Mouse (Mus musculus): ENCODE data around the gene Rpl27. TPM values are rescaled to one million over a fixed set of nuclear protein-coding genes. Genes with fewer than 3 reads are reported as not detected.

Gene Rpl27
- polyA plus RNA-seq, 1 experiment = 161 TPM

DNA sequence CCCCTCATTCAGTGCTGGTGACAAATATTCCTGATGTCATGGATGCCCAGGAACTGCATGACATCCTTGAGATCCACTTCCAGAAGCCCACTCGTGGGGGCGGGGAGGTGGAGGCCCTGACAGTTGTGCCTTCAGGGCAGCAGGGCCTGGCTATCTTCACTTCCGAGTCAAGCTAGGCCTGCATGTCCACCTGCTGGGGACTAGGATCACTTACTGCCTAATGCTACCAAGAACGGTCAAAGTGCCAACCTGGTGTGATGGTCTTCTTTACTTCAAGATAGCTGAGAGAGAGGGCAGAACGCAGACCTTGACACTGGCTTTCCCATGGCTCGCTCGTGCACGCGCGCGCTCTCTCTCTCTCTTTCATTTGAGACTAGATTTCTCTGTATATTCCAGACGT lies 16.1 kb downstream of the Rpl27 start:
- TF ChIP-seq POLR2A (IDR thresholded peaks at IDR 0.05; ENCODE audit: control insufficient read depth, low read depth, low read length) = no peak
- H3K27ac ChIP-seq (ENCODE audit: control insufficient read depth, insufficient read depth, low read depth, low read length) = no peak overlapping the region
- no peak overlapping the region for H3K4me3 ChIP-seq (ENCODE audit: control insufficient read depth, low read depth, low read length)

DNA sequence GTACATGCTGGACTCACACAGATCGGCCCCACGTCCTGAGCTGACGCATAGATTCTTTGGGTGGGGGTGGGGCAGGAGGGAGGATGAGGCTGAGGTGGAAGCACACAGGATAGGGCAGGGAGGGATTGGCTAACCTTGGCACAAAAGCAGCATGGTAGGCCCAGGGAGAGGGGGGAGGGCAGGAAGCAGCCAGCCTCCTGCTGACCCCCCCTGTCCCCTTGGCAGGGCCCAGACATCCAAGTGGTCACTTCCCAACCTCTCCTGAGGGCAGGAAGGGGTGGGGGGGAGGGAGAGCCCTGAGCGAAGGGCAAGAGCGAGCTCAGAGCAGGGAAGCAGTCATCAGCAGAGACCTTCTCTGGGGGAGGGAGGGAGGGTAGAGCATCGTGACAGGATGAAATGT lies 17.6 kb downstream of the Rpl27 start:
- Histone ChIP-seq H3K36me3 (ENCODE audit: control insufficient read depth, insufficient read depth, low read length) (no peaks in the 10 kb centered on the region), H3K27ac (ENCODE audit: control insufficient read depth, insufficient read depth, low read depth, low read length) (no peak overlapping the region), H3K4me1 (ENCODE audit: control insufficient read depth, insufficient read depth, low read length) (peaks cover 15% of the 10 kb centered on the region), H3K4me3 (ENCODE audit: control insufficient read depth, low read depth, low read length) (no peak overlapping the region), H3K27me3 (ENCODE audit: control insufficient read depth, insufficient read depth, low read length) (no peaks in the 10 kb centered on the region)
- TF ChIP-seq CTCF (IDR thresholded peaks at IDR 0.05; ENCODE audit: control insufficient read depth, insufficient read depth, insufficient replicate concordance, low read depth, low read length) = no peak
- TF ChIP-seq POLR2A (IDR thresholded peaks at IDR 0.05; ENCODE audit: control insufficient read depth, low read depth, low read length) = no peak

More for the DNA sequence above, 16.1 kb downstream of the Rpl27 start:
- no peaks in the 10 kb centered on the region for H3K36me3 ChIP-seq (ENCODE audit: control insufficient read depth, insufficient read depth, low read length)
- no peaks in the 10 kb centered on the region for H3K27me3 ChIP-seq (ENCODE audit: control insufficient read depth, insufficient read depth, low read length)
- H3K4me1 ChIP-seq (ENCODE audit: control insufficient read depth, insufficient read depth, low read length) = peaks cover 11% of the 10 kb centered on the region

DNA sequence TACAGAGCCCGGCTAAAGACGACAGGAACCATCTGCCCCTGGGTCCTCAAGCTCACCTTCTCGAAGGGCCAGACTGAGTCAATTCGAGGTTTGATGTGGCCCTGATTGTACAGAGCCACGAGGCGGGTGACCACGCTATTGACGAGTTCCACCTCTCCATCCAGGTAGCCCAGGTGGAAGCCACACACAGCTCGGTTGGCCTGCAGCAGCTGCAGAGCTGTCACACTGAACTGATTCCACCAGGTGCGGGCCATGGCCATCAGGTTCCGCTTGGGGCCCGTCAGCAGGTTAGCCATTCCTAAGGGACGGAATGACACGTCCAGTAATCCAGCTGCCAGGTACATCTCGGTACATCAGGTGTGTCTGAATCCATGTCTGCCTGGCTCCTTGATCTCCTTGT lies 18.2 kb downstream of the Rpl27 start:
- peaks cover 18% of the 10 kb centered on the region for H3K4me1 ChIP-seq (ENCODE audit: control insufficient read depth, insufficient read depth, low read length)
- no peaks in the 10 kb centered on the region for H3K27me3 ChIP-seq (ENCODE audit: control insufficient read depth, insufficient read depth, low read length)
- H3K36me3 ChIP-seq (ENCODE audit: control insufficient read depth, insufficient read depth, low read length) = no peaks in the 10 kb centered on the region
- H3K27ac ChIP-seq (ENCODE audit: control insufficient read depth, insufficient read depth, low read depth, low read length) = no peak overlapping the region
- no peak for TF ChIP-seq POLR2A (IDR thresholded peaks at IDR 0.05; ENCODE audit: control insufficient read depth, low read depth, low read length)
- TF ChIP-seq CTCF (IDR thresholded peaks at IDR 0.05; ENCODE audit: control insufficient read depth, insufficient read depth, insufficient replicate concordance, low read depth, low read length) = no peak
- no peak overlapping the region for H3K4me3 ChIP-seq (ENCODE audit: control insufficient read depth, low read depth, low read length)

DNA sequence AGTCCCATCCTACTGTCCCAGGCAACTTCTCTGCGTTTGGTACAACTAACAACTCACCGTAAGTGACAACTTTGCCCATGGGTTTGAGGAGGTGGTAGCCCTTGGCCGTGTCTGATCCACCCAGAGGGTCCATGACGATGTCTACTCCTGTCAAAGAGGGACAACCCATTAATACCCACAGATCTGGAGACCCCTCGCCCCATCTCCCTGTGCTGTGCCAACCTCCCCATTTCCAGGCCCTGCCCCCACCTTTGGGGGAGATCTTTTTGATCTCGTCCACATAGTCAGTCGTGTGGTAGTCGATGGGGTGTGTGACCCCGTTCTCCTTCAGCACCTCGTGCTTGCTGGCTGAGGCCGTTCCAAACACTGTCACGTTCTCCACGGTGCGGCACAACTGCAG lies 20.0 kb downstream of the Rpl27 start:
- no peaks in the 10 kb centered on the region for H3K36me3 ChIP-seq (ENCODE audit: control insufficient read depth, insufficient read depth, low read length)
- peaks cover 21% of the 10 kb centered on the region for H3K4me1 ChIP-seq (ENCODE audit: control insufficient read depth, insufficient read depth, low read length)
- TF ChIP-seq CTCF (IDR thresholded peaks at IDR 0.05; ENCODE audit: control insufficient read depth, insufficient read depth, insufficient replicate concordance, low read depth, low read length) (no peak), POLR2A (IDR thresholded peaks at IDR 0.05; ENCODE audit: control insufficient read depth, low read depth, low read length) (no peak)
- H3K4me3 ChIP-seq (ENCODE audit: control insufficient read depth, low read depth, low read length) = peak overlapping the region; percentile 75
- no peak overlapping the region for H3K27ac ChIP-seq (ENCODE audit: control insufficient read depth, insufficient read depth, low read depth, low read length)
- no peaks in the 10 kb centered on the region for H3K27me3 ChIP-seq (ENCODE audit: control insufficient read depth, insufficient read depth, low read length)

DNA sequence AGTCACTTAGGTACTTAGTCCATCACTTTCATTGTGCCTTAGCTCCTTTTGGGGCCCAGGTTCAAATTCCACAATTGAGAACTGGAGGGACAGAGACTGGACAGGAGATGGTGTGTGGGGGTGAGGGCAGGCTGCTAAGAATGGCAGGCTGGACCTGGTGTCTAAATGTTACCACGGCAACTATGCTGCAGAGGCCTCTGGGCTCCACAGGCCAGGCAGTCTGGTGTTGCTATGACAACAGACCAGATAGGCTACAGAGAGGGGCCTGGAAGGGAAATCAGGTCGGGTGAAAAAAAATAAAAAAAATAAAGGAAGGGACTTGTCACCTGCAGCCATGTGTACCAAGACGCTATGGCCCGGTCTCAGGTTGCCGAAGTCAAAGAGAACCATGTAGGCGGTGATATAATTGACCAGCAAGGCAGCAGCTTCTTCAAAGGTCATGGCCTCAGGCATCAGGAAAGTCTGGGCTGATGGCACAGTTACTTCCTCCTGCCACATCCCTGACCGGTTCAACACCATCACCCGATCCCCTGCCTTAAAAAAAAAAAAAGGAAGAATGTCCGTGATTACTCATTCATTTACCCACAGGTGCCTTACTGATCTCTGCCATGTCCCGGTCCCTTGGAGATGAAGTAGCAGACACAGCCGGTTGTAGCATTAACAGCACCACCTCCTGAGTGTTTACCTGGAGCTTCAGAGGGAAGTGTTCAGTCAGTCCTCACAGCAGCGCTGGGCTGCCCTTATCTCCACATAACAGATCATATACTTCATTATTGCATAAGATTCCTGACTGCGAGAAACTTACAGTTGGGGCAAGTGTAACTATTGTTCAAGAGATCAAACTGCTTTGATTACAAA lies 20.7 kb downstream of the Rpl27 start:
- peaks cover 24% of the 10 kb centered on the region for H3K4me1 ChIP-seq (ENCODE audit: control insufficient read depth, insufficient read depth, low read length)
- H3K4me3 ChIP-seq (ENCODE audit: control insufficient read depth, low read depth, low read length) = peak overlapping the region; percentile 75
- no peak overlapping the region for H3K27ac ChIP-seq (ENCODE audit: control insufficient read depth, insufficient read depth, low read depth, low read length)
- no peaks in the 10 kb centered on the region for H3K27me3 ChIP-seq (ENCODE audit: control insufficient read depth, insufficient read depth, low read length)
- TF ChIP-seq CTCF (IDR thresholded peaks at IDR 0.05; ENCODE audit: control insufficient read depth, insufficient read depth, insufficient replicate concordance, low read depth, low read length) = no peak
- no peak; the same call in 1 of the 2 replicates for TF ChIP-seq POLR2A (IDR thresholded peaks at IDR 0.05; ENCODE audit: control insufficient read depth, low read depth, low read length)
- no peaks in the 10 kb centered on the region for H3K36me3 ChIP-seq (ENCODE audit: control insufficient read depth, insufficient read depth, low read length)

DNA sequence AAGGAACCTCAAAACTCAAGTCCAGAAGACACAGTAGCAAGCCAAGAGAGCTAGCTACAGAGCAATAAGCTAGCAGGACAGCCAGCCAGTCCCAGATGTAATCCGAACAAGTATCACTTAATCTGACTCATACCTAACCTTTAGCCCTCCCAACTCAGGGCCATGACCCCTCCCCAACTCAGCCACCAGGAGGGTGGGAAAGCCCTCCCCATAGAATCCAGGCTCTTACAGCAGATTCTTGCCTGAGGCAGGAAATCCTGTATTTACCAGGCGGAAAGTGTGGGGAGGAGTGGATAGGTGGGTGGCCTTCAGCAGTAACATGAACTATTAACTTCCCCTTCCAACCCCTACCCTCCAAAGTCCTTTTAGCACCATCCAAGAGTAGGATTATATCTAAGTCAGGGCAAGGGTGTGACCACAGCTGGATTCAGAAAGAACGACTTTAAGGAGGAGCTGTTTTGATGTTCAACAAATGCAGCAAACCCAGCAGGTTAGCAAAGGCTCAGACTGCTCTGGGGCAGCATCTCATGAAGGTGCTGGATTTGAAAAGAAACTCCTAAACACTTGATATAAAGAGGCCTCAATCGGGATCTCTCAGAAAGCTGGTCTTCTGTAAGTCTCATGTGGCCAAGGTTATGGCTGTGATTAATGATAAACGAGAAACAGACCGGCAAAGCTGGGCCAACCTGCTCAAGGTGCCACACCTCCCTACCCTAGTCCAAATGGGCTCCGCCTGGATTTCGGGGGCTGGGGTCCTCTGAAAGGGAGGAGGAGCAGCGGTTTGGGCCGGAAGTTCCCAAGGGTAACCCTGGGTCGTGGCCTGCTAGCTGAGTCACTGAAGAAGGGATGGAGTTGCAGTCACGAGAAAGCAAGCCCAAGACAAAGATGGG lies 22.4 kb downstream of the Rpl27 start, which contains the start of gene Rnd2:
Gene Rnd2 (plus strand): TSS at position 789 of the 890 bp plus-strand sequence.
- no peaks in the 10 kb centered on the region for H3K36me3 ChIP-seq (ENCODE audit: control insufficient read depth, insufficient read depth, low read length)
- H3K4me1 ChIP-seq (ENCODE audit: control insufficient read depth, insufficient read depth, low read length) = peaks cover 30% of the 10 kb centered on the region
- H3K4me3 ChIP-seq (ENCODE audit: control insufficient read depth, low read depth, low read length) = peak within 1 kb of the TSS; percentile 91
- H3K27ac ChIP-seq (ENCODE audit: control insufficient read depth, insufficient read depth, low read depth, low read length) = peak within 1 kb of the TSS; percentile 44
- TF ChIP-seq POLR2A (IDR thresholded peaks at IDR 0.05; ENCODE audit: control insufficient read depth, low read depth, low read length) = no peak
- no peak for TF ChIP-seq CTCF (IDR thresholded peaks at IDR 0.05; ENCODE audit: control insufficient read depth, insufficient read depth, insufficient replicate concordance, low read depth, low read length)
- H3K27me3 ChIP-seq (ENCODE audit: control insufficient read depth, insufficient read depth, low read length) = no peaks in the 10 kb centered on the region

All from testis, adult 2 months (tissue).